Mouse (Mus musculus) liver, postnatal 0 days (tissue): ENCODE results near the gene Wdr20. TPM values are rescaled to one million over a fixed set of nuclear protein-coding genes. Genes with fewer than 3 reads are reported as not detected.

ENCODE experiments used
- ATAC-seq: fragments of 200-750 bp; cut with Nextera tagmentation; 2 replicates; pipeline ENCODE4 v1.8.0; 2017; ENCODE audit warnings: mild to moderate bottlenecking, moderate library complexity
- DNase-seq: peaks from one replicate; pipeline ENCODE4 v3.0.0-alpha.2; 2016
- H3K27ac ChIP-seq: fragments of 300-500 bp; sonication (generic); 2 replicates; pipeline ENCODE4 v1.5.1; 2014; ENCODE audit warnings: antibody characterized with exemption, moderate library complexity, mild to moderate bottlenecking, low read depth
- H3K27me3 ChIP-seq: fragments of 300-500 bp; sonication (generic); 2 replicates; pipeline ENCODE4 v1.6.1; 2014; ENCODE audit warnings: low read length, control low read depth, mixed read lengths; ENCODE audit not compliant: insufficient read depth
- H3K36me3 ChIP-seq: fragments of 300-500 bp; sonication (generic); replicated peaks from 2 replicates; pipeline ENCODE4 v1.6.1; 2014; ENCODE audit warnings: mild to moderate bottlenecking, control low read depth, low read length, moderate library complexity, mixed read lengths; ENCODE audit not compliant: insufficient read depth
- H3K4me1 ChIP-seq: fragments of 300-500 bp; sonication (generic); 2 replicates; pipeline ENCODE4 v1.6.1; 2014; ENCODE audit warnings: antibody characterized with exemption, mild to moderate bottlenecking, control low read depth; ENCODE audit not compliant: insufficient read depth
- H3K4me2 ChIP-seq: fragments of 300-500 bp; sonication (generic); 2 replicates; pipeline ENCODE4 v1.6.1; 2014; ENCODE audit warnings: low read depth, mild to moderate bottlenecking, low read length, moderate library complexity, mixed read lengths
- H3K4me3 ChIP-seq: fragments of 300-500 bp; sonication (generic); 2 replicates; pipeline ENCODE4 v1.5.1; 2014; ENCODE audit warnings: low read depth, low read length
- H3K9ac ChIP-seq: fragments of 300-500 bp; sonication (generic); replicated peaks from 2 replicates; pipeline ENCODE4 v1.6.1; 2014; ENCODE audit warnings: mild to moderate bottlenecking, moderate library complexity
- H3K9me3 ChIP-seq: fragments of 300-500 bp; sonication (generic); 2 replicates; pipeline ENCODE4 v1.6.1; 2016; ENCODE audit warnings: mild to moderate bottlenecking, control low read depth, low read length, mixed read lengths
- CTCF ChIP-seq: sonication (generic); IDR thresholded peaks from 2 replicates; pipeline ENCODE4 v1.5.1; 2016; ENCODE audit warnings: antibody characterized with exemption, low read depth
- EP300 ChIP-seq: IDR thresholded peaks from 2 replicates; pipeline ENCODE4 v1.6.1; 2016; ENCODE audit warnings: antibody characterized with exemption, low read depth, mild to moderate bottlenecking
- whole genome bisulfite sequencing: fragments of 180-500 bp; shearing (Covaris S2); extraction: QIAGEN DNeasy Blood & Tissue Kit; methylation state at CpG from one replicate; pipeline ENCODE4 v1.1.7; 2014; ENCODE audit not compliant: insufficient replicate concordance; 5-methylcytosine and 5-hydroxymethylcytosine counted together
- polyA plus RNA-seq: library from polyadenylated mRNA; unstranded; fragments of >200 nt; fragmentation: Nextera tagmentation; extraction: Ambion mirVana; gene quantifications from 2 replicates; pipeline ENCODE4 v1.2.1, GENCODE M21; 2015

The Wdr20 gene
- polyA plus RNA-seq, 1 experiment from 2014 or later: 6.4 TPM

DNA sequence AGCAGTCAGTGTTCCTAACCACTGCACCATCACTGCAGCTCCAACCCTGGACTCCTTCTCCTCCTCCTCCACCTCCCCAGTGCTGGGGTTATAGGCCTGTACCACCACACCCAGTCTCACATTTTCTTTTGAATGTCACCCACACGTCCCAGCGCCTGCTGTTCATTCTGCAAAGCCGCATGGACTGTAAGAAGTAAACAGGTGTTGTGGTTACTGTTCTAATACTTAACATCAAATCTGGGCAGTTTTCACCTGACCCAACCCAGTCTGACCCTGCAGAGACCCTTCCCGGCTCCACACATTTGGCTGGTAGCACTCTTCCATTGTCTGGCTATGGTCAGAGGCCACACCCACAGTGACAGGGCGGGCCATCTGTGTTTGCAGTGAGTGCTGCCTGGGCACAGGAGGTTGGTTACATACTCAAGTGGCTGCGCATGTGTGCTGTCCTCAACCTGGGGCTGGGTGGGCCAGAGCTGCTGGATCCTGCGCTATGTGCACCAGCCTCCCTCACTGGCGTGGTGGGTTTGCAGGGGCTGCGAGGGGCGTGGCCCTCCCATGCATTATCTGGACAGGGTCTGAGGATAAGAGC lies 64.2 kb downstream of the Wdr20 start:
- Histone ChIP-seq H3K27me3 (no peaks in the 10 kb centered on the region), H3K9me3 (no peaks in the 10 kb centered on the region), H3K9ac (no peak overlapping the region), H3K4me3 (no peak overlapping the region), H3K36me3 (no peaks in the 10 kb centered on the region), H3K4me2 (no peak overlapping the region), H3K4me1 (no peaks in the 10 kb centered on the region), H3K27ac (no peak overlapping the region)
- DNase-seq: no peak
- TF ChIP-seq EP300 (no peak), CTCF (no peak)
- no peak for ATAC-seq
- WGBS: 79% methylated on average over 10 of the region's 10 CpGs

GRCm38 (mm10) chr12:110802674-110803297 lies 65.0 kb downstream of the Wdr20 start:
- ATAC-seq (no peak), DNase-seq (no peak)
- Histone ChIP-seq H3K9ac (no peak overlapping the region), H3K36me3 (no peaks in the 10 kb centered on the region), H3K4me2 (no peak overlapping the region), H3K27ac (no peak overlapping the region), H3K4me3 (no peak overlapping the region), H3K4me1 (no peaks in the 10 kb centered on the region), H3K9me3 (no peaks in the 10 kb centered on the region), H3K27me3 (no peaks in the 10 kb centered on the region)
- WGBS: 87% methylated on average over 5 of the region's 5 CpGs
- TF ChIP-seq CTCF: no peak
- TF ChIP-seq EP300: no peak

- ATAC-seq: 0 out of 2 replicates have a peak, but pooled peaks have one; percentile 35
- 59% methylated on average over 10 of the region's 10 CpGs for WGBS
- no peak overlapping the region for H3K4me2 ChIP-seq
Observed at GRCm38 (mm10) chr12:110804261-110804660, 66.5 kb downstream of the Wdr20 start.

DNA sequence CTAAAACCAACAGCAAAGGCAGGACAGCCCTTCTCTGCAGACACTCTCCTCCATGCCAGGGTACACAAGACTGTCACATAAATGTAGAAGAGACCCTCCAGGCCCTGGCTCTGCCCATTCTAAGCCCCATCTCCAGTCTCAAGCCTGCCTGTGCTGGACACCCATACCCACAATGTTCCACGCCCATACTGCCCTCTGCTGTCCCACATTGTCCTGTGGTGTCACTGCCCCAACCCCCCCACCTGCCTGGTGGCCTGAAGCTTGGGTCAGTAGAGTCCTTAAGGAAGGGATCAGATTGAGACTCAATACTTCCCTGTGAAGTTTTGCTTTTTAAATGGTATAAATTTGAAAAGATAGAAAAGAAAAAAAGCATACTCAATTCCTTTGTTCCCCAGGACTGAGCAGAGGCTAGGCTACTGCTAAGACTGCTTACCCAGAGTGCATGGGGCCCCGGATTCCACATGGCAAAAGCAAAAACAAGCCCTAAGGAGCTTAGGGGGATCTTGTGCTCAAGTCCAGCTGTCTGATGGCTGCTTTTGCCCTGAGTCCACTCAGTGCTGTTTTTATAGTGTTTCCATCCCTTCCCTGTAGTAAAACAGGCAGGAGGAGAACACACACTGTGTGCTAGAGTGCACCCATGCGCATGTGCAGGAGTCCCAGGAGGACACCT lies 68.7 kb downstream of the Wdr20 start:
- Histone ChIP-seq H3K9me3 (no peaks in the 10 kb centered on the region), H3K4me3 (no peak overlapping the region), H3K4me2 (no peak overlapping the region), H3K4me1 (no peaks in the 10 kb centered on the region), H3K27ac (no peak overlapping the region), H3K27me3 (no peaks in the 10 kb centered on the region), H3K36me3 (no peaks in the 10 kb centered on the region), H3K9ac (no peak overlapping the region)
- no peak for ATAC-seq
- DNase-seq: no peak
- TF ChIP-seq EP300: no peak
- peak; percentile 53 for TF ChIP-seq CTCF
- WGBS: 80% methylated on average over 3 of the region's 3 CpGs

More at GRCm38 (mm10) chr12:110804261-110804660, 66.5 kb downstream of the Wdr20 start:
- H3K9me3 ChIP-seq: no peaks in the 10 kb centered on the region
- H3K4me3 ChIP-seq: no peak overlapping the region
- no peaks in the 10 kb centered on the region for H3K4me1 ChIP-seq
- DNase-seq: no peak
- TF ChIP-seq EP300: no peak
- no peak for TF ChIP-seq CTCF
- H3K27me3 ChIP-seq: no peaks in the 10 kb centered on the region
- no peak overlapping the region for H3K9ac ChIP-seq
- H3K36me3 ChIP-seq: no peaks in the 10 kb centered on the region
- no peak overlapping the region for H3K27ac ChIP-seq

- Histone ChIP-seq H3K9me3 (no peaks in the 10 kb centered on the region), H3K27ac (no peak overlapping the region), H3K4me3 (no peak overlapping the region), H3K36me3 (no peaks in the 10 kb centered on the region), H3K4me1 (no peaks in the 10 kb centered on the region), H3K27me3 (no peaks in the 10 kb centered on the region), H3K4me2 (no peak overlapping the region), H3K9ac (no peak overlapping the region)
- ATAC-seq (no peak), DNase-seq (no peak)
- TF ChIP-seq EP300 (no peak), CTCF (no peak)
- 84% methylated on average over 10 of the region's 10 CpGs for WGBS
Observed at GRCm38 (mm10) chr12:110808430-110808829, 70.7 kb downstream of the Wdr20 start.

DNA sequence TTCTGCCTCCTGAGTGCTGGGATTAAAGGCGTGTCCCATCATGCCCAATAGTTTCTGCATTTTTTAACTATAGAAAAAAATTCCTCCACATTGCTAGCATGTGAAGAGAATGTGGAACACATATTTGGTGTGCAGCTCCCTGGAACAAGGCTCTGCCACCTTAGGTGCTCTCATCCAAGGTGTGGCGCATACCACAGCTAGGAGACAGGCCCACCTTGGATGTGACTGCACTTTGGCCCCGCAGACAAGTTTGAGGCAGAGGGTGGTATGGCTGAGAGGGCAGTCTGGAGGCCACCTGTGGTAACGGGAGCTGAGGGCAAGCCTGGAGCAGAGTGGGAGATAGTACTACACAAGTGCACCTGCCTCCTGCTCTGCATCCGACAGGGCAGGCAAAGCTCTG lies 71.1 kb downstream of the Wdr20 start:
- H3K36me3 ChIP-seq: no peaks in the 10 kb centered on the region
- DNase-seq: no peak
- ATAC-seq: no peak
- H3K27ac ChIP-seq: no peak overlapping the region
- no peaks in the 10 kb centered on the region for H3K9me3 ChIP-seq
- H3K9ac ChIP-seq: no peak overlapping the region
- H3K4me3 ChIP-seq: no peak overlapping the region
- 85% methylated on average over 5 of the region's 5 CpGs for WGBS
- H3K4me2 ChIP-seq: no peak overlapping the region
- no peaks in the 10 kb centered on the region for H3K4me1 ChIP-seq
- H3K27me3 ChIP-seq: no peaks in the 10 kb centered on the region
- no peak for TF ChIP-seq EP300
- TF ChIP-seq CTCF: no peak
